Comparison of ENCODE assay signal across 25 mouse cellular contexts in genomic region chr19:5124055-5124614, GRCm38 (mm10). TPM values are rescaled to one million over a fixed set of nuclear protein-coding genes. Genes with fewer than 3 reads are reported as not detected.
DNase-seq lines count a peak whose midpoint lies in the region; ATAC-seq and TF ChIP-seq lines count a peak whose summit lies in the region.
"Had no signal": no experiment of that assay in that cellular context is flagged by ENCODE, and none has a peak within 500 bp of the region (broad histone marks: within the 10 kb centered on the region; RNA-seq: fewer than 3 reads in every experiment).

No protein-coding gene starts in this region.

- H3K36me3 ChIP-seq in midbrain, embryonic 11.5 days (ENCODE audit: control insufficient read depth, insufficient read depth, low read length), result no peaks in the 10 kb centered on the region
- no peaks in the 10 kb centered on the region for H3K36me3 ChIP-seq in midbrain, embryonic 16.5 days (ENCODE audit: control insufficient read depth, insufficient read depth, low read length)
- H3K36me3 ChIP-seq in MEL (ENCODE audit: control insufficient read depth in 1 of 2, insufficient read depth in 2 of 2, low read length in 2 of 2), result no peaks in the 10 kb centered on the region
- H3K36me3 ChIP-seq: embryonic facial prominence, embryonic 15.5 days; forebrain, embryonic 15.5 days; hindbrain, embryonic 13.5 days; limb, embryonic 10.5 days; liver, embryonic 15.5 days; lung, embryonic 15.5 days; neural tube, embryonic 15.5 days had no signal

- no peak for TF ChIP-seq CTCF in MEL (IDR thresholded peaks at IDR 0.05 in 2 of 3, conservative IDR thresholded peaks at IDR 0.05 in 1 of 3; ENCODE audit: control insufficient read depth in 1 of 3, insufficient read depth in 1 of 3, low read depth in 2 of 3, low read length in 3 of 3, poor library complexity in 1 of 3, severe bottlenecking in 1 of 3)

- no peak overlapping the region for H3K27ac ChIP-seq in midbrain, embryonic 11.5 days (ENCODE audit: low read depth, low read length)
- no peak overlapping the region for H3K27ac ChIP-seq in midbrain, embryonic 16.5 days (ENCODE audit: low read length)
- H3K27ac ChIP-seq in MEL (ENCODE audit: control insufficient read depth, low read depth, low read length), result no peak overlapping the region
- H3K27ac ChIP-seq: embryonic facial prominence, embryonic 15.5 days; forebrain, embryonic 15.5 days; hindbrain, embryonic 13.5 days; kidney, postnatal 0 days; left cerebral cortex, adult 2 months; limb, embryonic 10.5 days; liver, embryonic 15.5 days; lung, embryonic 15.5 days; neural tube, embryonic 15.5 days had no signal

- no peak overlapping the region for H3K4me2 ChIP-seq in midbrain, embryonic 11.5 days
- H3K4me2 ChIP-seq in midbrain, embryonic 16.5 days (ENCODE audit: low read length), result no peak overlapping the region
- H3K4me2 ChIP-seq: embryonic facial prominence, embryonic 15.5 days; forebrain, embryonic 15.5 days; hindbrain, embryonic 13.5 days; liver, embryonic 15.5 days; lung, embryonic 15.5 days; neural tube, embryonic 15.5 days had no signal

- DNase-seq in midbrain, embryonic 11.5 days (ENCODE audit: low spot score, missing footprints), result peak; percentile 67
- DNase-seq in MEL (ENCODE audit: low read depth, low spot score), result no peak
- DNase-seq in cerebellum, adult 8-10 months, result peak; percentile 50
- DNase-seq in cerebellum, postnatal 36 days, result peak; percentile 53 to 63
- DNase-seq in gastrocnemius, postnatal 36 days, result no peak
- DNase-seq: adrenal gland, postnatal 36 days; gastrocnemius, postnatal 14 days; heart, adult 18-20 months; kidney, adult 2 months; liver; lung, postnatal 36 days; thymus, postnatal 25 days had no signal

- H3K9ac ChIP-seq in midbrain, embryonic 11.5 days (ENCODE audit: low read length), result no peak overlapping the region
- no peak overlapping the region for H3K9ac ChIP-seq in midbrain, embryonic 16.5 days (ENCODE audit: low read depth, low read length)
- H3K9ac ChIP-seq in MEL (ENCODE audit: control insufficient read depth, low read depth, low read length, poor library complexity, severe bottlenecking), result no peak overlapping the region
- H3K9ac ChIP-seq: embryonic facial prominence, embryonic 15.5 days; forebrain, embryonic 15.5 days; hindbrain, embryonic 13.5 days; liver, embryonic 15.5 days; lung, embryonic 15.5 days; neural tube, embryonic 15.5 days had no signal

- H3K4me3 ChIP-seq in midbrain, embryonic 11.5 days (ENCODE audit: low read depth, low read length), result no peak overlapping the region
- H3K4me3 ChIP-seq in midbrain, embryonic 16.5 days (ENCODE audit: low read depth, low read length), result no peak overlapping the region
- H3K4me3 ChIP-seq in MEL (ENCODE audit: control insufficient read depth in 1 of 2, insufficient read depth in 1 of 2, low read depth in 2 of 2, low read length in 2 of 2), result no peak overlapping the region
- H3K4me3 ChIP-seq: embryonic facial prominence, embryonic 15.5 days; forebrain, embryonic 15.5 days; hindbrain, embryonic 13.5 days; left cerebral cortex, adult 2 months; limb, embryonic 10.5 days; liver, embryonic 15.5 days; lung, embryonic 15.5 days; neural tube, embryonic 15.5 days had no signal

- H3K27me3 ChIP-seq in midbrain, embryonic 11.5 days (ENCODE audit: control insufficient read depth, insufficient read depth, low read length), result peaks cover 1% of the 10 kb centered on the region; the same call in 1 of the 2 replicates
- no peaks in the 10 kb centered on the region for H3K27me3 ChIP-seq in midbrain, embryonic 16.5 days (ENCODE audit: control insufficient read depth, insufficient read depth, low read depth, low read length)
- H3K27me3 ChIP-seq in MEL (ENCODE audit: control insufficient read depth in 1 of 2, insufficient read depth in 2 of 2, low read length in 2 of 2), result no peaks in the 10 kb centered on the region; a peak in 2 of 4 replicates
- H3K27me3 ChIP-seq: embryonic facial prominence, embryonic 15.5 days; forebrain, embryonic 15.5 days; lung, embryonic 15.5 days; neural tube, embryonic 15.5 days had no signal

- no peak for TF ChIP-seq POLR2A in MEL (IDR thresholded peaks at IDR 0.05; ENCODE audit: control insufficient read depth in 1 of 2, insufficient read depth in 1 of 2, low read depth in 1 of 2, low read length in 2 of 2, poor library complexity in 1 of 2)

- intact Hi-C loops in gastrocnemius, postnatal 36 days (cut with DNase I), result no loop called here

- TF ChIP-seq RAD21 in MEL (IDR thresholded peaks at IDR 0.05; ENCODE audit: low read depth, low read length), result no peak

- no peaks in the 10 kb centered on the region for H3K4me1 ChIP-seq in midbrain, embryonic 11.5 days (ENCODE audit: control insufficient read depth, insufficient read depth, low read length)
- H3K4me1 ChIP-seq in midbrain, embryonic 16.5 days (ENCODE audit: control insufficient read depth, insufficient read depth, low read length), result peaks cover 3% of the 10 kb centered on the region
- no peaks in the 10 kb centered on the region for H3K4me1 ChIP-seq in MEL (ENCODE audit: control insufficient read depth in 1 of 2, insufficient read depth in 2 of 2, low read length in 2 of 2)
- H3K4me1 ChIP-seq: embryonic facial prominence, embryonic 15.5 days; limb, embryonic 10.5 days; liver, embryonic 15.5 days; lung, embryonic 15.5 days had no signal

- no peaks in the 10 kb centered on the region for H3K79me2 ChIP-seq in MEL (ENCODE audit: control insufficient read depth, insufficient read depth, low read length, poor library complexity)

- ATAC-seq in midbrain, embryonic 11.5 days (ENCODE audit: low FRiP score), result no peak
- no peak for ATAC-seq in midbrain, embryonic 16.5 days
- no peak for ATAC-seq in megakaryocyte, adult 5-6 weeks (ENCODE audit: poor library complexity, severe bottlenecking)
- ATAC-seq: forebrain, embryonic 15.5 days; inflammation-experienced regulatory T-cells, adult 6 months had no signal

- WGBS in midbrain, embryonic 11.5 days, result 67% methylated on average over 7 of the region's 7 CpGs
- 69% methylated on average over 7 of the region's 7 CpGs for WGBS in midbrain, embryonic 16.5 days

- H3K9me3 ChIP-seq in midbrain, embryonic 11.5 days (ENCODE audit: control insufficient read depth, low read length), result no peaks in the 10 kb centered on the region
- H3K9me3 ChIP-seq in midbrain, embryonic 16.5 days (replicated peaks; ENCODE audit: control insufficient read depth, low read length, poor library complexity, severe bottlenecking), result no peaks in the 10 kb centered on the region
- no peaks in the 10 kb centered on the region for H3K9me3 ChIP-seq in MEL (replicated peaks; ENCODE audit: insufficient read depth, low read length)
- H3K9me3 ChIP-seq: embryonic facial prominence, embryonic 15.5 days; forebrain, embryonic 15.5 days; hindbrain, embryonic 13.5 days; limb, embryonic 10.5 days; liver, embryonic 15.5 days; lung, embryonic 15.5 days; neural tube, embryonic 15.5 days had no signal

- no peak for TF ChIP-seq EP300 in MEL (IDR thresholded peaks at IDR 0.05; ENCODE audit: low read depth in 1 of 2, low read length in 2 of 2)

RNA-seq across cellular contexts. Expression of gene Klc2, which starts 5.8 kb away (rescaled TPM):
- 24.4 and 25.0 TPM in 2 replicates for polyA plus RNA-seq in midbrain, embryonic 11.5 days (2014; fragmentation: Nextera tagmentation; extraction: Ambion mirVana)
- polyA plus RNA-seq in midbrain, embryonic 16.5 days (2015; fragmentation: Nextera tagmentation; extraction: Ambion mirVana), result 71.4 and 76.5 TPM in 2 replicates
- 7.3 TPM in 2 replicates for total RNA-seq in MEL (2012; rRNA removed)
- polyA plus RNA-seq in MEL (2012; ENCODE audit: insufficient read depth in 1 of 2, insufficient read length in 2 of 2, low read depth in 1 of 2, low replicate concordance in 2 of 2, missing spikeins in 1 of 2), result 10 to 100 TPM in 1 of 2 experiments, not detected in 1; 30.3 TPM
- 10 to 100 TPM; 53.0 to 56.6 TPM for total RNA-seq in gastrocnemius, postnatal 36 days (2021)
- total RNA-seq in megakaryocyte, adult 5-6 weeks (2015), result 2.1 and 3.2 TPM in 2 replicates
- total RNA-seq in megakaryocyte, adult 5-6 weeks (2017), result 2.1 and 4.6 TPM in 2 replicates

RNA-seq across cellular contexts. Expression of gene Rab1b, which starts 17.3 kb away (rescaled TPM):
- polyA plus RNA-seq in midbrain, embryonic 11.5 days (2014; fragmentation: Nextera tagmentation; extraction: Ambion mirVana), result 214 and 231 TPM in 2 replicates
- polyA plus RNA-seq in midbrain, embryonic 16.5 days (2015; fragmentation: Nextera tagmentation; extraction: Ambion mirVana), result 201 and 206 TPM in 2 replicates
- 86.4 and 94.9 TPM in 2 replicates for total RNA-seq in MEL (2012; rRNA removed)
- polyA plus RNA-seq in MEL (2012; ENCODE audit: insufficient read depth in 1 of 2, insufficient read length in 2 of 2, low read depth in 1 of 2, low replicate concordance in 2 of 2, missing spikeins in 1 of 2), result 100 to 1,000 TPM in 1 of 2 experiments, not detected in 1; 162 TPM
- 100 to 1,000 TPM; 103 to 110 TPM for total RNA-seq in gastrocnemius, postnatal 36 days (2021)
- total RNA-seq in megakaryocyte, adult 5-6 weeks (2015), result 67.7 and 77.3 TPM in 2 replicates
- total RNA-seq in megakaryocyte, adult 5-6 weeks (2017), result 120 and 127 TPM in 2 replicates

RNA-seq across cellular contexts. Expression of gene Cnih2, which starts 25.8 kb away (rescaled TPM):
- 106 and 115 TPM in 2 replicates for polyA plus RNA-seq in midbrain, embryonic 11.5 days (2014; fragmentation: Nextera tagmentation; extraction: Ambion mirVana)
- polyA plus RNA-seq in midbrain, embryonic 16.5 days (2015; fragmentation: Nextera tagmentation; extraction: Ambion mirVana), result 430 and 432 TPM in 2 replicates
- total RNA-seq in MEL (2012; rRNA removed), result 0.65 and 1.0 TPM in 2 replicates
- polyA plus RNA-seq in MEL (2012; ENCODE audit: insufficient read depth in 1 of 2, insufficient read length in 2 of 2, low read depth in 1 of 2, low replicate concordance in 2 of 2, missing spikeins in 1 of 2), result 1 to 10 TPM in 1 of 2 experiments, not detected in 1; 2.7 TPM
- under 1 TPM in 1 of 2 experiments, not detected in 1; 0.25 TPM for total RNA-seq in gastrocnemius, postnatal 36 days (2021)
- not detected in 2 replicates for total RNA-seq in megakaryocyte, adult 5-6 weeks (2015)
- not detected in 2 replicates for total RNA-seq in megakaryocyte, adult 5-6 weeks (2017)

RNA-seq across cellular contexts. Expression of gene Yif1a, which starts 35.8 kb away (rescaled TPM):
- polyA plus RNA-seq in midbrain, embryonic 11.5 days (2014; fragmentation: Nextera tagmentation; extraction: Ambion mirVana), result 70.4 and 80.6 TPM in 2 replicates
- 39.8 and 46.6 TPM in 2 replicates for polyA plus RNA-seq in midbrain, embryonic 16.5 days (2015; fragmentation: Nextera tagmentation; extraction: Ambion mirVana)
- 57.5 and 64.3 TPM in 2 replicates for total RNA-seq in MEL (2012; rRNA removed)
- 10 to 100 TPM in 1 of 2 experiments, not detected in 1; 54.0 TPM for polyA plus RNA-seq in MEL (2012; ENCODE audit: insufficient read depth in 1 of 2, insufficient read length in 2 of 2, low read depth in 1 of 2, low replicate concordance in 2 of 2, missing spikeins in 1 of 2)
- total RNA-seq in gastrocnemius, postnatal 36 days (2021), result 10 to 100 TPM; 38.2 to 44.7 TPM
- 30.6 and 33.4 TPM in 2 replicates for total RNA-seq in megakaryocyte, adult 5-6 weeks (2015)
- 8.5 and 14.1 TPM in 2 replicates for total RNA-seq in megakaryocyte, adult 5-6 weeks (2017)

RNA-seq across cellular contexts. Expression of gene Tmem151a, which starts 38.8 kb away (rescaled TPM):
- polyA plus RNA-seq in midbrain, embryonic 11.5 days (2014; fragmentation: Nextera tagmentation; extraction: Ambion mirVana), result 1.3 TPM in 2 replicates
- polyA plus RNA-seq in midbrain, embryonic 16.5 days (2015; fragmentation: Nextera tagmentation; extraction: Ambion mirVana), result 22.7 and 31.9 TPM in 2 replicates
- total RNA-seq in MEL (2012; rRNA removed), result 0.29 TPM in 1 of 2 replicates, not detected in the other
- polyA plus RNA-seq in MEL (2012; ENCODE audit: insufficient read depth in 1 of 2, insufficient read length in 2 of 2, low read depth in 1 of 2, low replicate concordance in 2 of 2, missing spikeins in 1 of 2), result under 1 TPM in 1 of 2 experiments, not detected in 1; 0.63 TPM
- under 1 TPM in 1 of 2 experiments, not detected in 1; 0.22 TPM for total RNA-seq in gastrocnemius, postnatal 36 days (2021)
- total RNA-seq in megakaryocyte, adult 5-6 weeks (2015), result not detected in 2 replicates
- not detected in 2 replicates for total RNA-seq in megakaryocyte, adult 5-6 weeks (2017)
- total RNA-seq: common myeloid progenitor, adult 5-6 weeks had no signal
- polyA plus RNA-seq: inflammation-experienced regulatory T-cells, adult 6 months had no signal

Comparison
In these comparisons a context has a peak if more than half of its experiments do, and no peak if none do; other contexts are left out.
1. DNase-seq: peak in midbrain, embryonic 11.5 days (single experiment), cerebellum, adult 8-10 months (single experiment) and cerebellum, postnatal 36 days (2 of 2); none in MEL (single experiment) and gastrocnemius, postnatal 36 days (0 of 2).